Mouse (Mus musculus): ENCODE data around the gene Ms4a4d. TPM values are rescaled to one million over a fixed set of nuclear protein-coding genes. Genes with fewer than 3 reads are reported as not detected.
"Not testable (repeated sequence)": the region's sequence is repeated elsewhere in the genome, so short reads cannot be mapped to it uniquely, and the experiment has no call there.

Ms4a4d gene
- 0.23 and 0.58 TPM in 2 replicates for polyA plus RNA-seq (2015; fragmentation: Nextera tagmentation; extraction: Ambion mirVana)

GRCm38 (mm10) chr19:11536593-11536992, at the start of gene Ms4a4d:
Gene Ms4a4d, plus strand, starts transcription at chr19:11536801.
- DNase-seq (ENCODE audit: low spot score) (no peak), ATAC-seq (replicated peaks; ENCODE audit: low FRiP score, low read depth) (no peak)
- no peak within 1 kb of the TSS for H3K4me2 ChIP-seq (ENCODE audit: low read length)
- TF ChIP-seq CTCF (IDR thresholded peaks at IDR 0.05; ENCODE audit: low read depth) = no peak
- WGBS = 12% methylated on average over 7 of the region's 7 CpGs
- H3K4me3 ChIP-seq (replicated peaks; ENCODE audit: low read depth, low read length) = no peak within 1 kb of the TSS
- no peaks in the 10 kb centered on the region for H3K36me3 ChIP-seq (ENCODE audit: insufficient read depth, low read length)
- no peak within 1 kb of the TSS for H3K27ac ChIP-seq
- H3K9me3 ChIP-seq (replicated peaks; ENCODE audit: low read length) = no peaks in the 10 kb centered on the region
- H3K9ac ChIP-seq (ENCODE audit: low read depth, low read length) = no peak within 1 kb of the TSS
- no peaks in the 10 kb centered on the region for H3K27me3 ChIP-seq (ENCODE audit: insufficient read depth, low read length)
- no peaks in the 10 kb centered on the region for H3K4me1 ChIP-seq (replicated peaks; ENCODE audit: insufficient read depth, low read length)

- H3K9ac ChIP-seq (ENCODE audit: low read depth, low read length) = no peak overlapping the region
- H3K27ac ChIP-seq = no peak overlapping the region
- no peak overlapping the region for H3K4me2 ChIP-seq (ENCODE audit: low read length)
- no peak for DNase-seq (ENCODE audit: low spot score)
- WGBS = 47% methylated on average over 4 of the region's 4 CpGs
- no peak overlapping the region for H3K4me3 ChIP-seq (replicated peaks; ENCODE audit: low read depth, low read length)
- no peaks in the 10 kb centered on the region for H3K4me1 ChIP-seq (replicated peaks; ENCODE audit: insufficient read depth, low read length)
- H3K9me3 ChIP-seq (replicated peaks; ENCODE audit: low read length) = no peaks in the 10 kb centered on the region
- no peaks in the 10 kb centered on the region for H3K27me3 ChIP-seq (ENCODE audit: insufficient read depth, low read length)
- H3K36me3 ChIP-seq (ENCODE audit: insufficient read depth, low read length) = no peaks in the 10 kb centered on the region
- no peak for TF ChIP-seq CTCF (IDR thresholded peaks at IDR 0.05; ENCODE audit: low read depth)
- no peak for ATAC-seq (replicated peaks; ENCODE audit: low FRiP score, low read depth)
Observed at GRCm38 (mm10) chr19:11491406-11492189, 45.0 kb upstream of the Ms4a4d start.

GRCm38 (mm10) chr19:11492671-11493070, 43.9 kb upstream of the Ms4a4d start:
- no peak for DNase-seq (ENCODE audit: low spot score)
- H3K27ac ChIP-seq = no peak overlapping the region
- no peak overlapping the region for H3K4me2 ChIP-seq (ENCODE audit: low read length)
- H3K4me3 ChIP-seq (replicated peaks; ENCODE audit: low read depth, low read length) = no peak overlapping the region
- H3K27me3 ChIP-seq (ENCODE audit: insufficient read depth, low read length) = no peaks in the 10 kb centered on the region
- H3K4me1 ChIP-seq (replicated peaks; ENCODE audit: insufficient read depth, low read length) = no peaks in the 10 kb centered on the region
- H3K9ac ChIP-seq (ENCODE audit: low read depth, low read length) = no peak overlapping the region
- TF ChIP-seq CTCF (IDR thresholded peaks at IDR 0.05; ENCODE audit: low read depth) = no peak
- no peak for ATAC-seq (replicated peaks; ENCODE audit: low FRiP score, low read depth)
- no peaks in the 10 kb centered on the region for H3K9me3 ChIP-seq (replicated peaks; ENCODE audit: low read length)
- WGBS = 81% methylated on average over 1 of the region's 1 CpGs
- no peaks in the 10 kb centered on the region for H3K36me3 ChIP-seq (ENCODE audit: insufficient read depth, low read length)

GRCm38 (mm10) chr19:11494519-11494918, 42.1 kb upstream of the Ms4a4d start:
- no peaks in the 10 kb centered on the region for H3K36me3 ChIP-seq (ENCODE audit: insufficient read depth, low read length)
- no peak for TF ChIP-seq CTCF (IDR thresholded peaks at IDR 0.05; ENCODE audit: low read depth)
- H3K9ac ChIP-seq (ENCODE audit: low read depth, low read length) = no peak overlapping the region
- no peak overlapping the region for H3K4me2 ChIP-seq (ENCODE audit: low read length)
- ATAC-seq (replicated peaks; ENCODE audit: low FRiP score, low read depth) = no peak
- H3K9me3 ChIP-seq (replicated peaks; ENCODE audit: low read length) = no peaks in the 10 kb centered on the region
- no peak overlapping the region for H3K4me3 ChIP-seq (replicated peaks; ENCODE audit: low read depth, low read length)
- no peak overlapping the region for H3K27ac ChIP-seq
- H3K4me1 ChIP-seq (replicated peaks; ENCODE audit: insufficient read depth, low read length) = no peaks in the 10 kb centered on the region
- WGBS = 87% methylated on average over 3 of the region's 3 CpGs
- DNase-seq (ENCODE audit: low spot score) = no peak
- no peaks in the 10 kb centered on the region for H3K27me3 ChIP-seq (ENCODE audit: insufficient read depth, low read length)

GRCm38 (mm10) chr19:11496361-11496760, 40.2 kb upstream of the Ms4a4d start:
- Histone ChIP-seq H3K9ac (ENCODE audit: low read depth, low read length) (no peak overlapping the region), H3K27ac (no peak overlapping the region), H3K36me3 (ENCODE audit: insufficient read depth, low read length) (no peaks in the 10 kb centered on the region), H3K27me3 (ENCODE audit: insufficient read depth, low read length) (no peaks in the 10 kb centered on the region), H3K4me1 (replicated peaks; ENCODE audit: insufficient read depth, low read length) (no peaks in the 10 kb centered on the region), H3K4me2 (ENCODE audit: low read length) (no peak overlapping the region), H3K4me3 (replicated peaks; ENCODE audit: low read depth, low read length) (no peak overlapping the region), H3K9me3 (replicated peaks; ENCODE audit: low read length) (no peaks in the 10 kb centered on the region)
- TF ChIP-seq CTCF (IDR thresholded peaks at IDR 0.05; ENCODE audit: low read depth) = no peak
- no peak for ATAC-seq (replicated peaks; ENCODE audit: low FRiP score, low read depth)
- 91% methylated on average over 6 of the region's 6 CpGs for WGBS
- no peak for DNase-seq (ENCODE audit: low spot score)

- H3K36me3 ChIP-seq (ENCODE audit: insufficient read depth, low read length); H3K4me3 ChIP-seq (replicated peaks; ENCODE audit: low read depth, low read length); DNase-seq (ENCODE audit: low spot score); H3K4me2 ChIP-seq (ENCODE audit: low read length); H3K9ac ChIP-seq (ENCODE audit: low read depth, low read length); ATAC-seq (replicated peaks; ENCODE audit: low FRiP score, low read depth); H3K27me3 ChIP-seq (ENCODE audit: insufficient read depth, low read length); H3K9me3 ChIP-seq (replicated peaks; ENCODE audit: low read length); H3K4me1 ChIP-seq (replicated peaks; ENCODE audit: insufficient read depth, low read length); H3K27ac ChIP-seq: not testable (repeated sequence)
- 76% methylated on average over 1 of the region's 1 CpGs for WGBS
Observed at GRCm38 (mm10) chr19:11497300-11497699, 39.3 kb upstream of the Ms4a4d start.

DNA sequence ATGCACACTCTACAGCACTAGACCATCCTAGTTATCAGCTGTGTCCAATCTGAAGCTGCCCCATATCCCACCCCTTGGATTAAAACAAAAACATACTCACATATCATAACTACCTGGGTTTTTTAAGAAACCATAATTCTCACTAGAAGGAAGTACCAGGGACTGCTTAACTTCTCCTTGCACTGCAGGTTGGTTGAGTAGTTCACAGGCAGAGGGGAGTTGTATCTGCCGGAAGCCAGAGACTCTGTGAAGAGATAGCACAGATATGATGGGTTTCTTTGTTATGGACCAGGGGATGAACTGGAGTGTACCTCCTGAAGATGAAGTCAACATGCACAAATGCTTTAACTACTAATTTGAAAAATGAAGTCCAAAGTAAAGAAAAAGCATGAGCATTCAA, 35.8 kb upstream of the Ms4a4d start:
- H3K9ac ChIP-seq (ENCODE audit: low read depth, low read length) = no peak overlapping the region
- H3K4me3 ChIP-seq (replicated peaks; ENCODE audit: low read depth, low read length) = no peak overlapping the region
- DNase-seq (ENCODE audit: low spot score) (no peak), ATAC-seq (replicated peaks; ENCODE audit: low FRiP score, low read depth) (no peak)
- H3K9me3 ChIP-seq (replicated peaks; ENCODE audit: low read length) = no peaks in the 10 kb centered on the region
- WGBS = 91% methylated on average over 1 of the region's 1 CpGs
- no peaks in the 10 kb centered on the region for H3K36me3 ChIP-seq (ENCODE audit: insufficient read depth, low read length)
- H3K27ac ChIP-seq = no peak overlapping the region
- H3K27me3 ChIP-seq (ENCODE audit: insufficient read depth, low read length) = no peaks in the 10 kb centered on the region
- no peak overlapping the region for H3K4me2 ChIP-seq (ENCODE audit: low read length)
- H3K4me1 ChIP-seq (replicated peaks; ENCODE audit: insufficient read depth, low read length) = no peaks in the 10 kb centered on the region
- no peak for TF ChIP-seq CTCF (IDR thresholded peaks at IDR 0.05; ENCODE audit: low read depth)
